Mouse (Mus musculus): ENCODE results near the gene Gm9857. TPM values are rescaled to one million over a fixed set of nuclear protein-coding genes. Genes with fewer than 3 reads are reported as not detected.

Gm9857 gene
- not detected for total RNA-seq (2021)
- long read RNA-seq, experiment 1, result 0 reads
- long read RNA-seq, experiment 2, result 0 reads

GRCm38 (mm10) chr3:108940001-108940633 lies at the start of gene Gm9857:
Gene Gm9857, minus strand, starts transcription at chr3:108940445.
- peak; percentile 15 for DNase-seq

- DNase-seq, result no peak
Observed at GRCm38 (mm10) chr3:108987009-108987659, 46.9 kb upstream of the Gm9857 start.

- no peak for DNase-seq
Observed at GRCm38 (mm10) chr3:108986534-108986933, 46.3 kb upstream of the Gm9857 start.

- DNase-seq, result no peak
Observed at GRCm38 (mm10) chr3:108983989-108984388, 43.7 kb upstream of the Gm9857 start.

- DNase-seq, result no peak
Observed at GRCm38 (mm10) chr3:108981946-108982345, 41.7 kb upstream of the Gm9857 start.

- no peak for DNase-seq
Observed at GRCm38 (mm10) chr3:108977340-108978030, 37.2 kb upstream of the Gm9857 start.

GRCm38 (mm10) chr3:108974920-108975485 lies 34.8 kb upstream of the Gm9857 start:
- DNase-seq, result no peak

- DNase-seq, result no peak
Observed at GRCm38 (mm10) chr3:108973980-108974660, 33.9 kb upstream of the Gm9857 start.

- DNase-seq, result no peak
Observed at GRCm38 (mm10) chr3:108966051-108966450, 25.8 kb upstream of the Gm9857 start.

- DNase-seq, result no peak
Observed at GRCm38 (mm10) chr3:108964361-108965044, 24.3 kb upstream of the Gm9857 start.

GRCm38 (mm10) chr3:108963776-108964175 lies 23.5 kb upstream of the Gm9857 start:
- no peak for DNase-seq

GRCm38 (mm10) chr3:108963278-108963677 lies 23.0 kb upstream of the Gm9857 start:
- no peak for DNase-seq

GRCm38 (mm10) chr3:108961655-108962054 lies 21.4 kb upstream of the Gm9857 start:
- DNase-seq, result no peak

- DNase-seq, result no peak
Observed at GRCm38 (mm10) chr3:108961226-108961625, 21.0 kb upstream of the Gm9857 start.

GRCm38 (mm10) chr3:108959680-108960295 lies 19.5 kb upstream of the Gm9857 start:
- DNase-seq, result no peak

- no peak for DNase-seq
Observed at GRCm38 (mm10) chr3:108957976-108958375, 17.7 kb upstream of the Gm9857 start.

GRCm38 (mm10) chr3:108940996-108941395 lies 751 bp upstream of the Gm9857 start:
- DNase-seq, result no peak

GRCm38 (mm10) chr3:108939573-108939972 lies 672 bp downstream of the Gm9857 start, which contains the start of gene Henmt1:
Gene Henmt1, plus strand, starts transcription at chr3:108939873.
- no peak for DNase-seq

- no peak for DNase-seq
Observed at GRCm38 (mm10) chr3:108938691-108939090, 1.6 kb downstream of the Gm9857 start.

GRCm38 (mm10) chr3:108933557-108933956 lies 6.7 kb downstream of the Gm9857 start:
- DNase-seq, result no peak

- DNase-seq, result no peak
Observed at GRCm38 (mm10) chr3:108926308-108926707, 13.9 kb downstream of the Gm9857 start.

Measured in gastrocnemius, postnatal 10 days (tissue).